Mouse (Mus musculus): Measurements from ENCODE around the gene Pitpnm2. TPM values are rescaled to one million over a fixed set of nuclear protein-coding genes. Genes with fewer than 3 reads are reported as not detected.
A peak's percentile ranks its signal among the peaks of the same experiment; 100 is the strongest.

The Pitpnm2 gene
- polyA plus RNA-seq, 1 experiment from 2014 or later: 10.2 TPM

GRCm38 (mm10) chr5:124184898-124185701, 64.5 kb downstream of the Pitpnm2 start:
- Histone ChIP-seq H3K27me3 (ENCODE audit: control insufficient read depth, insufficient read depth, low read length) (no peaks in the 10 kb centered on the region), H3K4me3 (ENCODE audit: control insufficient read depth in 1 of 2, insufficient read depth in 1 of 2, low read depth in 1 of 2, low read length in 2 of 2) (peak overlapping the region; percentile 11 to 18; a peak in 3 of 4 replicates), H3K9ac (ENCODE audit: low read length) (peak overlapping the region; percentile 71), H3K4me2 (ENCODE audit: low read length) (peak overlapping the region; percentile 57), H3K4me1 (ENCODE audit: control insufficient read depth in 2 of 2, insufficient read depth in 2 of 2, low read length in 2 of 2) (peaks cover 49 to 69% of the 10 kb centered on the region in 2 experiments), H3K9me3 (ENCODE audit: control insufficient read depth, low read length) (no peaks in the 10 kb centered on the region), H3K27ac (replicated peaks in 1 of 2; ENCODE audit: control insufficient read depth in 1 of 2, insufficient read depth in 1 of 2, low read depth in 2 of 2, low read length in 2 of 2) (peak overlapping the region; percentile 90 to 92), H3K36me3 (ENCODE audit: control insufficient read depth, insufficient read depth, low read length) (no peaks in the 10 kb centered on the region)
- WGBS: 20% methylated on average over 15 of the region's 15 CpGs
- ATAC-seq (ENCODE audit: insufficient number of reproducible peaks, insufficient read depth, low FRiP score, low read depth): 0 out of 2 replicates have a peak, but pooled peaks have one; percentile 15

- Histone ChIP-seq H3K27ac (replicated peaks in 1 of 2; ENCODE audit: control insufficient read depth in 1 of 2, insufficient read depth in 1 of 2, low read depth in 2 of 2, low read length in 2 of 2) (peak overlapping the region in 1 of 2 experiments; percentile 90; a peak in 3 of 4 replicates), H3K4me2 (ENCODE audit: low read length) (peak overlapping the region; percentile 57), H3K27me3 (ENCODE audit: control insufficient read depth, insufficient read depth, low read length) (no peaks in the 10 kb centered on the region), H3K9me3 (ENCODE audit: control insufficient read depth, low read length) (no peaks in the 10 kb centered on the region), H3K4me1 (ENCODE audit: control insufficient read depth in 2 of 2, insufficient read depth in 2 of 2, low read length in 2 of 2) (peaks cover 45 to 60% of the 10 kb centered on the region in 2 experiments), H3K36me3 (ENCODE audit: control insufficient read depth, insufficient read depth, low read length) (no peaks in the 10 kb centered on the region), H3K9ac (ENCODE audit: low read length) (peak overlapping the region; percentile 71; the same call in 1 of the 2 replicates), H3K4me3 (ENCODE audit: control insufficient read depth in 1 of 2, insufficient read depth in 1 of 2, low read depth in 1 of 2, low read length in 2 of 2) (peak overlapping the region in 1 of 2 experiments; percentile 18; a peak in 1 of 4 replicates)
- ATAC-seq (ENCODE audit: insufficient number of reproducible peaks, insufficient read depth, low FRiP score, low read depth): no peak
- WGBS: 61% methylated on average over 3 of the region's 3 CpGs
These were observed 65.4 kb downstream of the Pitpnm2 start for GRCm38 (mm10) chr5:124184191-124184590.

GRCm38 (mm10) chr5:124182642-124183041, 66.9 kb downstream of the Pitpnm2 start:
- Histone ChIP-seq H3K4me1 (ENCODE audit: control insufficient read depth in 2 of 2, insufficient read depth in 2 of 2, low read length in 2 of 2) (peaks cover 48 to 53% of the 10 kb centered on the region in 2 experiments), H3K27ac (replicated peaks in 1 of 2; ENCODE audit: control insufficient read depth in 1 of 2, insufficient read depth in 1 of 2, low read depth in 2 of 2, low read length in 2 of 2) (no peak overlapping the region), H3K4me3 (ENCODE audit: control insufficient read depth in 1 of 2, insufficient read depth in 1 of 2, low read depth in 1 of 2, low read length in 2 of 2) (no peak overlapping the region), H3K4me2 (ENCODE audit: low read length) (no peak overlapping the region), H3K27me3 (ENCODE audit: control insufficient read depth, insufficient read depth, low read length) (no peaks in the 10 kb centered on the region), H3K9me3 (ENCODE audit: control insufficient read depth, low read length) (no peaks in the 10 kb centered on the region), H3K36me3 (ENCODE audit: control insufficient read depth, insufficient read depth, low read length) (no peaks in the 10 kb centered on the region), H3K9ac (ENCODE audit: low read length) (no peak overlapping the region)
- WGBS: 84% methylated on average over 7 of the region's 7 CpGs
- no peak for ATAC-seq (ENCODE audit: insufficient number of reproducible peaks, insufficient read depth, low FRiP score, low read depth)

GRCm38 (mm10) chr5:124182097-124182496, 67.5 kb downstream of the Pitpnm2 start:
- no peak overlapping the region for H3K27ac ChIP-seq (replicated peaks in 1 of 2; ENCODE audit: control insufficient read depth in 1 of 2, insufficient read depth in 1 of 2, low read depth in 2 of 2, low read length in 2 of 2)
- ATAC-seq (ENCODE audit: insufficient number of reproducible peaks, insufficient read depth, low FRiP score, low read depth): no peak
- H3K27me3 ChIP-seq (ENCODE audit: control insufficient read depth, insufficient read depth, low read length): no peaks in the 10 kb centered on the region
- 85% methylated on average over 5 of the region's 5 CpGs for WGBS
- peaks cover 43 to 48% of the 10 kb centered on the region in 2 experiments for H3K4me1 ChIP-seq (ENCODE audit: control insufficient read depth in 2 of 2, insufficient read depth in 2 of 2, low read length in 2 of 2)
- no peak overlapping the region for H3K4me3 ChIP-seq (ENCODE audit: control insufficient read depth in 1 of 2, insufficient read depth in 1 of 2, low read depth in 1 of 2, low read length in 2 of 2)
- no peaks in the 10 kb centered on the region for H3K36me3 ChIP-seq (ENCODE audit: control insufficient read depth, insufficient read depth, low read length)
- H3K9ac ChIP-seq (ENCODE audit: low read length): no peak overlapping the region
- no peaks in the 10 kb centered on the region for H3K9me3 ChIP-seq (ENCODE audit: control insufficient read depth, low read length)
- H3K4me2 ChIP-seq (ENCODE audit: low read length): no peak overlapping the region

GRCm38 (mm10) chr5:124180500-124181167, 68.9 kb downstream of the Pitpnm2 start:
- Histone ChIP-seq H3K4me2 (ENCODE audit: low read length) (no peak overlapping the region), H3K27ac (replicated peaks in 1 of 2; ENCODE audit: control insufficient read depth in 1 of 2, insufficient read depth in 1 of 2, low read depth in 2 of 2, low read length in 2 of 2) (peak overlapping the region in 1 of 2 experiments; percentile 26; a peak in 1 of 4 replicates), H3K27me3 (ENCODE audit: control insufficient read depth, insufficient read depth, low read length) (no peaks in the 10 kb centered on the region), H3K9ac (ENCODE audit: low read length) (no peak overlapping the region), H3K9me3 (ENCODE audit: control insufficient read depth, low read length) (no peaks in the 10 kb centered on the region), H3K4me3 (ENCODE audit: control insufficient read depth in 1 of 2, insufficient read depth in 1 of 2, low read depth in 1 of 2, low read length in 2 of 2) (no peak overlapping the region), H3K36me3 (ENCODE audit: control insufficient read depth, insufficient read depth, low read length) (no peaks in the 10 kb centered on the region), H3K4me1 (ENCODE audit: control insufficient read depth in 2 of 2, insufficient read depth in 2 of 2, low read length in 2 of 2) (peaks cover 37 to 46% of the 10 kb centered on the region in 2 experiments)
- 61% methylated on average over 12 of the region's 12 CpGs for WGBS
- ATAC-seq (ENCODE audit: insufficient number of reproducible peaks, insufficient read depth, low FRiP score, low read depth): no peak

GRCm38 (mm10) chr5:124179411-124179810, 70.1 kb downstream of the Pitpnm2 start:
- Histone ChIP-seq H3K4me2 (ENCODE audit: low read length) (no peak overlapping the region), H3K9ac (ENCODE audit: low read length) (peak overlapping the region; percentile 25; the same call in 1 of the 2 replicates), H3K4me3 (ENCODE audit: control insufficient read depth in 1 of 2, insufficient read depth in 1 of 2, low read depth in 1 of 2, low read length in 2 of 2) (no peak overlapping the region), H3K27me3 (ENCODE audit: control insufficient read depth, insufficient read depth, low read length) (no peaks in the 10 kb centered on the region), H3K9me3 (ENCODE audit: control insufficient read depth, low read length) (no peaks in the 10 kb centered on the region), H3K4me1 (ENCODE audit: control insufficient read depth in 2 of 2, insufficient read depth in 2 of 2, low read length in 2 of 2) (peaks cover 32 to 45% of the 10 kb centered on the region in 2 experiments), H3K36me3 (ENCODE audit: control insufficient read depth, insufficient read depth, low read length) (no peaks in the 10 kb centered on the region), H3K27ac (replicated peaks in 1 of 2; ENCODE audit: control insufficient read depth in 1 of 2, insufficient read depth in 1 of 2, low read depth in 2 of 2, low read length in 2 of 2) (0 out of 4 replicates have a peak overlapping the region, but pooled peaks of 1 of the 2 experiments have one; percentile 33)
- 83% methylated on average over 4 of the region's 4 CpGs for WGBS
- ATAC-seq (ENCODE audit: insufficient number of reproducible peaks, insufficient read depth, low FRiP score, low read depth): no peak

GRCm38 (mm10) chr5:124176726-124177132, 72.8 kb downstream of the Pitpnm2 start:
- 37% methylated on average over 7 of the region's 7 CpGs for WGBS
- H3K9me3 ChIP-seq (ENCODE audit: control insufficient read depth, low read length): no peaks in the 10 kb centered on the region
- H3K4me2 ChIP-seq (ENCODE audit: low read length): no peak overlapping the region
- no peaks in the 10 kb centered on the region for H3K36me3 ChIP-seq (ENCODE audit: control insufficient read depth, insufficient read depth, low read length)
- H3K4me3 ChIP-seq (ENCODE audit: control insufficient read depth in 1 of 2, insufficient read depth in 1 of 2, low read depth in 1 of 2, low read length in 2 of 2): no peak overlapping the region
- no peak for ATAC-seq (ENCODE audit: insufficient number of reproducible peaks, insufficient read depth, low FRiP score, low read depth)
- peak overlapping the region; percentile 41 to 65 for H3K27ac ChIP-seq (replicated peaks in 1 of 2; ENCODE audit: control insufficient read depth in 1 of 2, insufficient read depth in 1 of 2, low read depth in 2 of 2, low read length in 2 of 2)
- H3K4me1 ChIP-seq (ENCODE audit: control insufficient read depth in 2 of 2, insufficient read depth in 2 of 2, low read length in 2 of 2): peaks cover 54 to 66% of the 10 kb centered on the region in 2 experiments
- H3K9ac ChIP-seq (ENCODE audit: low read length): peak overlapping the region; percentile 25
- no peaks in the 10 kb centered on the region for H3K27me3 ChIP-seq (ENCODE audit: control insufficient read depth, insufficient read depth, low read length)
